Mouse (Mus musculus): ENCODE results near the gene Cdh23.
"Not testable (repeated sequence)": the region's sequence is repeated elsewhere in the genome, so short reads cannot be mapped to it uniquely, and the experiment has no call there.

The Cdh23 gene
- long read RNA-seq, experiment 1, partial matches to known transcripts, result 0 of 1 reads
- long read RNA-seq, experiment 1, other reads (novel, unspliced or antisense), result 1 of 1 reads
- long read RNA-seq, experiment 2, partial matches to known transcripts, result 0 of 1 reads
- long read RNA-seq, experiment 2, other reads (novel, unspliced or antisense), result 1 of 1 reads

GRCm38 (mm10) chr10:60696390-60696789, at the start of gene Cdh23:
Gene Cdh23 (minus strand): TSS chr10:60696490.
- intact Hi-C loops (cut with DNase I), result loop anchor here (2.0 kb wide), 3 partner anchors 60 to 392 kb away; no protein-coding TSS in a partner anchor

GRCm38 (mm10) chr10:60744543-60745290, 48.4 kb upstream of the Cdh23 start:
- intact Hi-C loops (cut with DNase I), result no loop called here

- intact Hi-C loops (cut with DNase I), result no loop called here
Observed at GRCm38 (mm10) chr10:60743681-60744080, 47.4 kb upstream of the Cdh23 start.

GRCm38 (mm10) chr10:60742942-60743341, 46.7 kb upstream of the Cdh23 start:
- intact Hi-C loops (cut with DNase I), result no loop called here

- intact Hi-C loops (cut with DNase I), result not testable (repeated sequence)
Observed at GRCm38 (mm10) chr10:60742296-60742695, 46.0 kb upstream of the Cdh23 start.

- intact Hi-C loops (cut with DNase I), result no loop called here
Observed at GRCm38 (mm10) chr10:60741435-60741834, 45.1 kb upstream of the Cdh23 start.

GRCm38 (mm10) chr10:60739619-60740363, 43.5 kb upstream of the Cdh23 start:
- intact Hi-C loops (cut with DNase I), result no loop called here

- intact Hi-C loops (cut with DNase I), result no loop called here
Observed at GRCm38 (mm10) chr10:60737886-60738640, 41.8 kb upstream of the Cdh23 start.

GRCm38 (mm10) chr10:60737169-60737728, 41.0 kb upstream of the Cdh23 start:
- intact Hi-C loops (cut with DNase I), result no loop called here

GRCm38 (mm10) chr10:60735737-60736136, 39.4 kb upstream of the Cdh23 start:
- intact Hi-C loops (cut with DNase I), result no loop called here

- intact Hi-C loops (cut with DNase I), result no loop called here
Observed at GRCm38 (mm10) chr10:60733471-60733870, 37.2 kb upstream of the Cdh23 start.

- intact Hi-C loops (cut with DNase I), result no loop called here
Observed at GRCm38 (mm10) chr10:60732397-60732861, 36.1 kb upstream of the Cdh23 start.

GRCm38 (mm10) chr10:60731742-60732141, 35.5 kb upstream of the Cdh23 start:
- intact Hi-C loops (cut with DNase I), result no loop called here

GRCm38 (mm10) chr10:60727301-60727700, 31.0 kb upstream of the Cdh23 start:
- intact Hi-C loops (cut with DNase I), result no loop called here

GRCm38 (mm10) chr10:60726896-60727295, 30.6 kb upstream of the Cdh23 start:
- intact Hi-C loops (cut with DNase I), result no loop called here

GRCm38 (mm10) chr10:60724496-60724895, 28.2 kb upstream of the Cdh23 start:
- intact Hi-C loops (cut with DNase I), result no loop called here

GRCm38 (mm10) chr10:60723345-60723744, 27.1 kb upstream of the Cdh23 start:
- intact Hi-C loops (cut with DNase I), result no loop called here

- intact Hi-C loops (cut with DNase I), result no loop called here
Observed at GRCm38 (mm10) chr10:60721640-60722039, 25.4 kb upstream of the Cdh23 start.

- intact Hi-C loops (cut with DNase I), result no loop called here
Observed at GRCm38 (mm10) chr10:60720461-60720860, 24.2 kb upstream of the Cdh23 start.

- intact Hi-C loops (cut with DNase I), result no loop called here
Observed at GRCm38 (mm10) chr10:60718491-60718890, 22.2 kb upstream of the Cdh23 start.

GRCm38 (mm10) chr10:60716449-60716848, 20.2 kb upstream of the Cdh23 start:
- intact Hi-C loops (cut with DNase I), result no loop called here
